Mouse (Mus musculus): ENCODE measurements at regions not wholly inside any gene's neighbourhood (a gene's known extent, or its start where the extent isn't known, plus 50 kb on each side); places are given as distances from the start of the nearest gene placed in this dataset.

GRCm38 (mm10) chr1:13872536-13872935, 2220.6 kb downstream of the 4930444P10Rik start:
- TF ChIP-seq POLR2A (IDR thresholded peaks at IDR 0.05; ENCODE audit: low read depth, low read length): no peak
- no peak for TF ChIP-seq CTCF (conservative IDR thresholded peaks at IDR 0.05; ENCODE audit: insufficient read depth, insufficient read length, low read depth, low read length)

Measured in kidney, adult 2 months (tissue).